Mouse (Mus musculus): ENCODE data around the gene Zfp385a. TPM values are rescaled to one million over a fixed set of nuclear protein-coding genes. Genes with fewer than 3 reads are reported as not detected.

Zfp385a gene
- total and polyA plus RNA-seq, 3 experiments = 1.2 to 59.9 (median 2.7) TPM

GRCm38 (mm10) chr15:103343008-103343407, 3.1 kb upstream of the Zfp385a start:
- Histone ChIP-seq H3K79me2 (replicated peaks; ENCODE audit: control insufficient read depth, extremely low read depth, insufficient read depth, poor library complexity, severe bottlenecking) (no peaks in the 10 kb centered on the region), H3K9ac (ENCODE audit: insufficient read depth, low read depth) (no peak overlapping the region), H3K27me3 (replicated peaks) (peaks cover 8% of the 10 kb centered on the region), H3K4me3 (replicated peaks in 1 of 3; ENCODE audit: low read depth in 2 of 3, low read length in 2 of 3, poor library complexity in 1 of 3) (no peak overlapping the region), H3K4me2 (ENCODE audit: insufficient read depth, low read depth, poor library complexity, severe bottlenecking) (no peak overlapping the region), H3K4me1 (ENCODE audit: control insufficient read depth in 1 of 2, insufficient read depth in 2 of 2) (peaks cover 10 to 34% of the 10 kb centered on the region in 2 experiments; a peak in 3 of 4 replicates), H3K9me3 (replicated peaks; ENCODE audit: low read length) (no peaks in the 10 kb centered on the region), H3K27ac (ENCODE audit: insufficient read depth, low read depth) (no peak overlapping the region), H3K36me3 (replicated peaks in 1 of 2; ENCODE audit: control insufficient read depth in 1 of 2, insufficient read depth in 1 of 2, low read length in 1 of 2) (peaks cover 0 to 5% of the 10 kb centered on the region in 2 experiments)
- TF ChIP-seq SMC3 (IDR thresholded peaks at IDR 0.05; ENCODE audit: low read depth, low read length) = no peak
- TF ChIP-seq MAFK (IDR thresholded peaks at IDR 0.05; ENCODE audit: insufficient replicate concordance, low read length) = no peak
- no peak for TF ChIP-seq ETS1 (conservative IDR thresholded peaks at IDR 0.05; ENCODE audit: low read depth, low read length)
- no peak for TF ChIP-seq JUND (conservative IDR thresholded peaks at IDR 0.05; ENCODE audit: low read depth, low read length)
- no peak for TF ChIP-seq MAX (IDR thresholded peaks at IDR 0.05; ENCODE audit: low read length)
- no peak for TF ChIP-seq ZKSCAN1 (IDR thresholded peaks at IDR 0.05; ENCODE audit: borderline replicate concordance, low read depth, low read length)
- TF ChIP-seq IRF4 (IDR thresholded peaks at IDR 0.05; ENCODE audit: low read depth, low read length) = no peak
- no peak for TF ChIP-seq PAX5 (IDR thresholded peaks at IDR 0.05; ENCODE audit: low read length)
- TF ChIP-seq CTCF (conservative IDR thresholded peaks at IDR 0.05 in 1 of 2, IDR thresholded peaks at IDR 0.05 in 1 of 2; ENCODE audit: low read depth in 2 of 2, low read length in 2 of 2) = no peak
- no peak for TF ChIP-seq USF2 (conservative IDR thresholded peaks at IDR 0.05; ENCODE audit: low read depth, low read length)
- no peak for TF ChIP-seq KAT2A (IDR thresholded peaks at IDR 0.05; ENCODE audit: insufficient replicate concordance, low read length)
- no peak for TF ChIP-seq MEF2A (IDR thresholded peaks at IDR 0.05; ENCODE audit: borderline replicate concordance, low read depth, low read length)
- TF ChIP-seq SIN3A (IDR thresholded peaks at IDR 0.05; ENCODE audit: low read length) = no peak
- TF ChIP-seq ZMIZ1 (IDR thresholded peaks at IDR 0.05; ENCODE audit: low read depth, low read length) = no peak
- no peak for TF ChIP-seq MAZ (IDR thresholded peaks at IDR 0.05; ENCODE audit: low read depth, low read length)
- no peak for TF ChIP-seq ZNF384 (IDR thresholded peaks at IDR 0.05; ENCODE audit: low read depth, low read length)
- no peak for TF ChIP-seq BHLHE40 (IDR thresholded peaks at IDR 0.05; ENCODE audit: low read depth, low read length)
- no peak for TF ChIP-seq POLR2AphosphoS2 (IDR thresholded peaks at IDR 0.05; ENCODE audit: low read depth, low read length)
- TF ChIP-seq NRF1 (IDR thresholded peaks at IDR 0.05; ENCODE audit: low read depth, low read length) = no peak
- DNase-seq (ENCODE audit: extremely low read depth) = no peak
- in situ Hi-C loops (cut with MboI; ENCODE audit: low pct_ligation_motif_present, low pct_unique_long_range_greater_than_20kb, low sequenced_read_pairs) = no loop called here
- dilution Hi-C loops (cut with MboI; ENCODE audit: extremely low pct_ligation_motif_present, extremely low pct_unique_long_range_greater_than_20kb, low sequenced_read_pairs) = no loop called here

GRCm38 (mm10) chr15:103342415-103342814, 2.5 kb upstream of the Zfp385a start:
- Histone ChIP-seq H3K4me1 (ENCODE audit: control insufficient read depth in 1 of 2, insufficient read depth in 2 of 2) (peaks cover 11 to 36% of the 10 kb centered on the region in 2 experiments; a peak in 3 of 4 replicates), H3K4me3 (replicated peaks in 1 of 3; ENCODE audit: low read depth in 2 of 3, low read length in 2 of 3, poor library complexity in 1 of 3) (no peak overlapping the region), H3K4me2 (ENCODE audit: insufficient read depth, low read depth, poor library complexity, severe bottlenecking) (no peak overlapping the region), H3K27me3 (replicated peaks) (peaks cover 8% of the 10 kb centered on the region), H3K9ac (ENCODE audit: insufficient read depth, low read depth) (no peak overlapping the region), H3K9me3 (replicated peaks; ENCODE audit: low read length) (no peaks in the 10 kb centered on the region), H3K79me2 (replicated peaks; ENCODE audit: control insufficient read depth, extremely low read depth, insufficient read depth, poor library complexity, severe bottlenecking) (no peaks in the 10 kb centered on the region), H3K27ac (ENCODE audit: insufficient read depth, low read depth) (no peak overlapping the region), H3K36me3 (replicated peaks in 1 of 2; ENCODE audit: control insufficient read depth in 1 of 2, insufficient read depth in 1 of 2, low read length in 1 of 2) (peaks cover 0 to 5% of the 10 kb centered on the region in 2 experiments)
- in situ Hi-C loops (cut with MboI; ENCODE audit: low pct_ligation_motif_present, low pct_unique_long_range_greater_than_20kb, low sequenced_read_pairs) (no loop called here), dilution Hi-C loops (cut with MboI; ENCODE audit: extremely low pct_ligation_motif_present, extremely low pct_unique_long_range_greater_than_20kb, low sequenced_read_pairs) (no loop called here)
- peak; percentile 78 for TF ChIP-seq SMC3 (IDR thresholded peaks at IDR 0.05; ENCODE audit: low read depth, low read length)
- peak; percentile 46; the same call in 1 of the 2 replicates for TF ChIP-seq JUND (conservative IDR thresholded peaks at IDR 0.05; ENCODE audit: low read depth, low read length)
- TF ChIP-seq ZC3H11A (IDR thresholded peaks at IDR 0.05; ENCODE audit: low read depth, low read length) = peak; percentile 27; the same call in 1 of the 2 replicates
- TF ChIP-seq MYC (IDR thresholded peaks at IDR 0.05; ENCODE audit: low read depth, low read length) = 0 out of 2 replicates have a peak, but pooled peaks have one; percentile 60
- TF ChIP-seq POLR2A (IDR thresholded peaks at IDR 0.05; ENCODE audit: low read depth, low read length) = no peak
- TF ChIP-seq RAD21 (IDR thresholded peaks at IDR 0.05; ENCODE audit: low read depth, low read length) = peak; percentile 92
- 0 out of 2 replicates have a peak, but pooled peaks have one; percentile 33 for TF ChIP-seq MAFK (IDR thresholded peaks at IDR 0.05; ENCODE audit: insufficient replicate concordance, low read length)
- TF ChIP-seq CTCF (conservative IDR thresholded peaks at IDR 0.05 in 1 of 2, IDR thresholded peaks at IDR 0.05 in 1 of 2; ENCODE audit: low read depth in 2 of 2, low read length in 2 of 2) = peak; percentile 95
- no peak for TF ChIP-seq EP300 (IDR thresholded peaks at IDR 0.05; ENCODE audit: low read length)
- TF ChIP-seq NRF1 (IDR thresholded peaks at IDR 0.05; ENCODE audit: low read depth, low read length) = no peak
- peak; percentile 91 for DNase-seq (ENCODE audit: extremely low read depth)

All from CH12.LX (cell line).